22 mouse cellular contexts compared by ENCODE assay signal in the genomic region with DNA sequence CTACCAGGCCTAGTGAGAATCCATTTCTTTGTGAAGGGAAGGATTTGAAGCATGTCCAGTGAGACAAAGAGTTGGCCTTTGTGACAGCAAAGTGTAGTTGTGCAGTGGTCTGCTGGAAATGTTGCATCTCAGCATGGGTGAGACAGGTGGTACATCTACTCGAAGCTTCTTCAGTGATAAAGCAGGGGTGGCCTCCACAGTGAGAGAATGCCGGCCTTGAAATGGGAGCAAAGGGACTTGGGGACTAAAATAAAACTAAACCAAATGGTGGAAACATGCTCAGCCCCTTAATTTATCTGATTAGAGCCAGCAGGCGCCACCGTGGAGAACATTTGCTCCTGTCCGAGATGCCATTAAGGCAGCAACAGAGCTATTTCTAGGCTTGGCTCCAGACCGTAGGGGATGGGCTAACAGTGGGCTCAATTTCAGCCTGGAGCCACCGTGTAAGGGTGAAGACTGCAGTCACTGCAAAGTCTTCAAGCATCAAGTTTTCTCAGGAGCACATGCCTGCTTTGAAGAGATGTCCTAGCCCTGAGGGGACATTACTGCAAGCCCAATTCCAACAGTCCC. TPM values are rescaled to one million over a fixed set of nuclear protein-coding genes. Genes with fewer than 3 reads are reported as not detected.
A peak's percentile ranks its signal among the peaks of the same experiment; 100 is the strongest.
DNase-seq lines count a peak whose midpoint lies in the region; ATAC-seq lines count a peak whose summit lies in the region.
"Had no signal": no experiment of that assay in that cellular context is flagged by ENCODE, and none has a peak within 500 bp of the region (broad histone marks: within the 10 kb centered on the region; RNA-seq: fewer than 3 reads in every experiment).

No protein-coding gene starts in this region.

- H3K9me3 ChIP-seq in heart, embryonic 14.5 days (ENCODE audit: control insufficient read depth, low read length) = no peaks in the 10 kb centered on the region
- no peaks in the 10 kb centered on the region for H3K9me3 ChIP-seq in embryonic facial prominence, embryonic 10.5 days
- H3K9me3 ChIP-seq in limb, embryonic 13.5 days = no peaks in the 10 kb centered on the region
- H3K9me3 ChIP-seq in hindbrain, embryonic 10.5 days = no peaks in the 10 kb centered on the region
- no peaks in the 10 kb centered on the region for H3K9me3 ChIP-seq in neural tube, embryonic 15.5 days (replicated peaks)
- H3K9me3 ChIP-seq: embryonic facial prominence, embryonic 15.5 days; forebrain, embryonic 10.5 days; liver, embryonic 13.5 days; lung, embryonic 15.5 days; neural tube, embryonic 12.5 days had no signal

- 15% methylated on average over 7 of the region's 7 CpGs for WGBS in heart, embryonic 14.5 days
- WGBS in embryonic facial prominence, embryonic 10.5 days = 49% methylated on average over 7 of the region's 7 CpGs
- WGBS in limb, embryonic 13.5 days = 20% methylated on average over 7 of the region's 7 CpGs
- 72% methylated on average over 7 of the region's 7 CpGs for WGBS in hindbrain, embryonic 10.5 days
- WGBS in neural tube, embryonic 15.5 days = 34% methylated on average over 7 of the region's 7 CpGs

- no peaks in the 10 kb centered on the region for H3K36me3 ChIP-seq in heart, embryonic 14.5 days (ENCODE audit: control insufficient read depth, insufficient read depth, low read length)
- H3K36me3 ChIP-seq in embryonic facial prominence, embryonic 10.5 days (replicated peaks) = no peaks in the 10 kb centered on the region
- no peaks in the 10 kb centered on the region for H3K36me3 ChIP-seq in limb, embryonic 13.5 days
- H3K36me3 ChIP-seq in hindbrain, embryonic 10.5 days = no peaks in the 10 kb centered on the region
- no peaks in the 10 kb centered on the region for H3K36me3 ChIP-seq in neural tube, embryonic 15.5 days
- H3K36me3 ChIP-seq: embryonic facial prominence, embryonic 15.5 days; forebrain, embryonic 10.5 days; liver, embryonic 13.5 days; lung, embryonic 15.5 days; neural tube, embryonic 12.5 days had no signal

- 0 out of 2 replicates have a peak, but pooled peaks have one; percentile 64 for ATAC-seq in heart, embryonic 14.5 days (ENCODE audit: insufficient number of reproducible peaks, insufficient read depth, low FRiP score, low read depth)
- ATAC-seq in limb, embryonic 13.5 days (ENCODE audit: low FRiP score, low read depth) = peak; percentile 64; the same call in 1 of the 2 replicates
- no peak for ATAC-seq in neural tube, embryonic 15.5 days (ENCODE audit: low FRiP score)

- H3K27me3 ChIP-seq in heart, embryonic 14.5 days (ENCODE audit: control insufficient read depth, insufficient read depth, low read length) = no peaks in the 10 kb centered on the region
- no peaks in the 10 kb centered on the region for H3K27me3 ChIP-seq in embryonic facial prominence, embryonic 10.5 days (replicated peaks; ENCODE audit: low read depth, poor library complexity, severe bottlenecking)
- no peaks in the 10 kb centered on the region for H3K27me3 ChIP-seq in limb, embryonic 13.5 days
- no peaks in the 10 kb centered on the region for H3K27me3 ChIP-seq in hindbrain, embryonic 10.5 days (ENCODE audit: insufficient read depth, poor library complexity, severe bottlenecking)
- H3K27me3 ChIP-seq in neural tube, embryonic 15.5 days (replicated peaks) = no peaks in the 10 kb centered on the region
- H3K27me3 ChIP-seq: embryonic facial prominence, embryonic 15.5 days; liver, embryonic 13.5 days; lung, embryonic 15.5 days; neural tube, embryonic 12.5 days had no signal

- no peak for DNase-seq in heart, postnatal 14 days
- DNase-seq in embryonic facial prominence, embryonic 10.5 days (ENCODE audit: low spot score) = peak; percentile 23
- peak; percentile 54 for DNase-seq in fat pad, adult 2 months (ENCODE audit: extremely low read depth, low read depth, low spot score)
- no peak for DNase-seq in hindbrain, embryonic 10.5 days (ENCODE audit: low spot score)
- DNase-seq: adrenal gland, adult 8-10 months; cerebellum, adult 9-10 months; kidney, adult 18-20 months; kidney, postnatal 14 days; liver, embryonic 13.5 days; lung, postnatal 4 days; right cerebral cortex, adult 18-20 months; thymus, postnatal 14 days had no signal

- H3K27ac ChIP-seq in heart, embryonic 14.5 days (replicated peaks in 1 of 2; ENCODE audit: control insufficient read depth in 1 of 2, insufficient read depth in 1 of 2, low read depth in 2 of 2, low read length in 2 of 2) = no peak overlapping the region
- H3K27ac ChIP-seq in embryonic facial prominence, embryonic 10.5 days (replicated peaks) = no peak overlapping the region; the same call in 1 of the 2 replicates
- H3K27ac ChIP-seq in limb, embryonic 13.5 days = no peak overlapping the region; the same call in 1 of the 2 replicates
- H3K27ac ChIP-seq in hindbrain, embryonic 10.5 days = no peak overlapping the region
- no peak overlapping the region for H3K27ac ChIP-seq in neural tube, embryonic 15.5 days (replicated peaks)
- H3K27ac ChIP-seq: embryonic facial prominence, embryonic 15.5 days; forebrain, embryonic 10.5 days; layer of hippocampus, adult 2 months; liver, embryonic 13.5 days; lung, embryonic 15.5 days; neural tube, embryonic 12.5 days had no signal

- H3K4me1 ChIP-seq in heart, embryonic 14.5 days (ENCODE audit: control insufficient read depth in 2 of 2, insufficient read depth in 2 of 2, low read length in 2 of 2) = peaks cover 4 to 26% of the 10 kb centered on the region in 2 experiments; a peak in 3 of 4 replicates
- peaks cover 12% of the 10 kb centered on the region for H3K4me1 ChIP-seq in embryonic facial prominence, embryonic 10.5 days
- H3K4me1 ChIP-seq in limb, embryonic 13.5 days = peaks cover 13% of the 10 kb centered on the region
- H3K4me1 ChIP-seq in hindbrain, embryonic 10.5 days (replicated peaks) = no peaks in the 10 kb centered on the region
- peaks cover 20% of the 10 kb centered on the region for H3K4me1 ChIP-seq in neural tube, embryonic 15.5 days
- H3K4me1 ChIP-seq: embryonic facial prominence, embryonic 15.5 days; lung, embryonic 15.5 days had no signal

- no peak overlapping the region for H3K4me3 ChIP-seq in heart, embryonic 14.5 days (ENCODE audit: control insufficient read depth in 1 of 2, insufficient read depth in 1 of 2, low read depth in 1 of 2, low read length in 2 of 2)
- no peak overlapping the region for H3K4me3 ChIP-seq in embryonic facial prominence, embryonic 10.5 days
- H3K4me3 ChIP-seq in limb, embryonic 13.5 days = no peak overlapping the region
- no peak overlapping the region for H3K4me3 ChIP-seq in hindbrain, embryonic 10.5 days
- no peak overlapping the region for H3K4me3 ChIP-seq in neural tube, embryonic 15.5 days (replicated peaks)
- H3K4me3 ChIP-seq: embryonic facial prominence, embryonic 15.5 days; forebrain, embryonic 10.5 days; layer of hippocampus, adult 2 months; liver, embryonic 13.5 days; lung, embryonic 15.5 days; neural tube, embryonic 12.5 days had no signal

- H3K9ac ChIP-seq in heart, embryonic 14.5 days (ENCODE audit: low read length) = no peak overlapping the region
- H3K9ac ChIP-seq in limb, embryonic 13.5 days = no peak overlapping the region
- no peak overlapping the region for H3K9ac ChIP-seq in neural tube, embryonic 15.5 days (replicated peaks)
- H3K9ac ChIP-seq: embryonic facial prominence, embryonic 15.5 days; liver, embryonic 13.5 days; lung, embryonic 15.5 days; neural tube, embryonic 12.5 days had no signal

- no peak overlapping the region for H3K4me2 ChIP-seq in heart, embryonic 14.5 days (ENCODE audit: low read length)
- no peak overlapping the region for H3K4me2 ChIP-seq in limb, embryonic 13.5 days (replicated peaks)
- H3K4me2 ChIP-seq in neural tube, embryonic 15.5 days = no peak overlapping the region
- H3K4me2 ChIP-seq: embryonic facial prominence, embryonic 15.5 days; liver, embryonic 13.5 days; lung, embryonic 15.5 days; neural tube, embryonic 12.5 days had no signal

- intact Hi-C loops in heart, postnatal 14 days (cut with DNase I) = no loop called here

RNA-seq across cellular contexts. Expression of a gene that starts 40.0 kb away (rescaled TPM):
- 491 and 610 TPM in 2 replicates for polyA plus RNA-seq in heart, embryonic 14.5 days (2014; fragmentation: Nextera tagmentation; extraction: Ambion mirVana)
- total RNA-seq in heart, postnatal 14 days (2021) = 10 to 100 TPM; 25.3 to 35.9 TPM
- 0.54 and 1.3 TPM in 2 replicates for polyA plus RNA-seq in embryonic facial prominence, embryonic 10.5 days (2016; fragmentation: Nextera tagmentation; extraction: Ambion mirVana)
- polyA plus RNA-seq in limb, embryonic 13.5 days (2015; fragmentation: Nextera tagmentation; extraction: Ambion mirVana) = 383 and 390 TPM in 2 replicates
- polyA plus RNA-seq in hindbrain, embryonic 10.5 days (2016; fragmentation: Nextera tagmentation; extraction: Ambion mirVana) = 1.4 and 2.1 TPM in 2 replicates
- polyA plus RNA-seq in neural tube, embryonic 15.5 days (2015; fragmentation: Nextera tagmentation; extraction: Ambion mirVana) = 44.4 and 65.8 TPM in 2 replicates
- total RNA-seq: monocyte, adult 5-6 weeks had no signal
- polyA plus RNA-seq: small intestine, adult 2 months had no signal

RNA-seq across cellular contexts. Expression of a gene that starts 53.5 kb away (rescaled TPM):
- 80.4 and 85.4 TPM in 2 replicates for polyA plus RNA-seq in heart, embryonic 14.5 days (2014; fragmentation: Nextera tagmentation; extraction: Ambion mirVana)
- 10 to 100 TPM; 32.3 to 33.8 TPM for total RNA-seq in heart, postnatal 14 days (2021)
- 70.7 and 79.7 TPM in 2 replicates for polyA plus RNA-seq in embryonic facial prominence, embryonic 10.5 days (2016; fragmentation: Nextera tagmentation; extraction: Ambion mirVana)
- 136 and 141 TPM in 2 replicates for polyA plus RNA-seq in limb, embryonic 13.5 days (2015; fragmentation: Nextera tagmentation; extraction: Ambion mirVana)
- 84.5 and 96.8 TPM in 2 replicates for polyA plus RNA-seq in hindbrain, embryonic 10.5 days (2016; fragmentation: Nextera tagmentation; extraction: Ambion mirVana)
- polyA plus RNA-seq in neural tube, embryonic 15.5 days (2015; fragmentation: Nextera tagmentation; extraction: Ambion mirVana) = 193 and 200 TPM in 2 replicates

Comparison
In these comparisons a context has a peak if more than half of its experiments do, and no peak if none do; other contexts are left out.
1. DNase-seq: peak in embryonic facial prominence, embryonic 10.5 days (single experiment) and fat pad, adult 2 months (single experiment); none in heart, postnatal 14 days (0 of 2) and hindbrain, embryonic 10.5 days (single experiment).
2. RNA of a gene that starts 40.0 kb away (polyA plus RNA-seq): 491 to 610 TPM in heart, embryonic 14.5 days, 383 to 390 TPM in limb, embryonic 13.5 days and 44.4 to 65.8 TPM in neural tube, embryonic 15.5 days; 1.4 to 2.1 TPM in hindbrain, embryonic 10.5 days and 0.54 to 1.3 TPM in embryonic facial prominence, embryonic 10.5 days; every median in the first group is over 10 times any median in the second.